22 mouse cellular contexts compared by ENCODE assay signal in the genomic region with DNA sequence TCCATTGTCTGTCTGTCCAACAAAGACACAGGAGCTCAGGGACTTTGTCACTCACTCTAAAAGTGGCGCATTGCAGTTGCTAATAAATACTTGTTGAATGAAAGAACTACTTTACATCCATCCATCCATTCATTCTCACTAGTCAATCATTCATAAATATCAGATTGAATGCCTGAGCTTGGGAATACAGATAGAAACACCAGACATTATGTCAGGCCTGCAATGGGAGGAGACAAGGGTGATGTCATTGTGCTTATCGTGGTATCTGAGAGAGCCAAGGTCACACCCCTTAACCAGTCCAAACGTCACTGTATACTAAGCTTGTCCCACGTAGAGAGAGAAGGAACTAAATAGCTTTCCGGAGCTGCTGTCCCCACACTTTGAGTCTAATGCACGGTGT. TPM values are rescaled to one million over a fixed set of nuclear protein-coding genes. Genes with fewer than 3 reads are reported as not detected.
DNase-seq lines count a peak whose midpoint lies in the region; ATAC-seq lines count a peak whose summit lies in the region.
"Had no signal": no experiment of that assay in that cellular context is flagged by ENCODE, and none has a peak within 500 bp of the region (broad histone marks: within the 10 kb centered on the region; RNA-seq: fewer than 3 reads in every experiment).

A gene (plus strand): TSS at position 301 of the 400 bp plus-strand sequence.

- no peaks in the 10 kb centered on the region for H3K36me3 ChIP-seq in hindbrain, embryonic 14.5 days (replicated peaks; ENCODE audit: control insufficient read depth, insufficient read depth)
- H3K36me3 ChIP-seq in hindbrain, embryonic 10.5 days: no peaks in the 10 kb centered on the region
- no peaks in the 10 kb centered on the region for H3K36me3 ChIP-seq in midbrain, embryonic 14.5 days (ENCODE audit: control insufficient read depth, insufficient read depth, low read length)
- no peaks in the 10 kb centered on the region for H3K36me3 ChIP-seq in midbrain, embryonic 11.5 days (ENCODE audit: control insufficient read depth, insufficient read depth, low read length)
- H3K36me3 ChIP-seq in neural tube, embryonic 15.5 days: no peaks in the 10 kb centered on the region
- H3K36me3 ChIP-seq: lung, embryonic 15.5 days; stomach, embryonic 15.5 days had no signal

- H3K4me1 ChIP-seq in hindbrain, embryonic 14.5 days (replicated peaks; ENCODE audit: control insufficient read depth, insufficient read depth, low read length): peaks cover 18% of the 10 kb centered on the region
- H3K4me1 ChIP-seq in hindbrain, embryonic 10.5 days (replicated peaks): peaks cover 25% of the 10 kb centered on the region
- peaks cover 23% of the 10 kb centered on the region for H3K4me1 ChIP-seq in midbrain, embryonic 14.5 days (ENCODE audit: control insufficient read depth, insufficient read depth, low read length)
- H3K4me1 ChIP-seq in midbrain, embryonic 11.5 days (ENCODE audit: control insufficient read depth, insufficient read depth, low read length): peaks cover 9% of the 10 kb centered on the region
- peaks cover 23% of the 10 kb centered on the region for H3K4me1 ChIP-seq in neural tube, embryonic 15.5 days
- H3K4me1 ChIP-seq: lung, embryonic 15.5 days had no signal

- H3K27me3 ChIP-seq in hindbrain, embryonic 14.5 days (ENCODE audit: control insufficient read depth, insufficient read depth, low read length): no peaks in the 10 kb centered on the region
- no peaks in the 10 kb centered on the region for H3K27me3 ChIP-seq in hindbrain, embryonic 10.5 days (ENCODE audit: insufficient read depth, poor library complexity, severe bottlenecking)
- no peaks in the 10 kb centered on the region for H3K27me3 ChIP-seq in midbrain, embryonic 14.5 days (ENCODE audit: control insufficient read depth, insufficient read depth, low read length)
- H3K27me3 ChIP-seq in midbrain, embryonic 11.5 days (ENCODE audit: control insufficient read depth, insufficient read depth, low read length): no peaks in the 10 kb centered on the region
- no peaks in the 10 kb centered on the region for H3K27me3 ChIP-seq in neural tube, embryonic 15.5 days (replicated peaks)
- H3K27me3 ChIP-seq: lung, embryonic 15.5 days had no signal

- no peak for ATAC-seq in hindbrain, embryonic 14.5 days (ENCODE audit: low FRiP score)
- no peak for ATAC-seq in midbrain, embryonic 14.5 days (ENCODE audit: low FRiP score, low TSS enrichment)
- no peak for ATAC-seq in midbrain, embryonic 11.5 days (ENCODE audit: low FRiP score)
- ATAC-seq in neural tube, embryonic 15.5 days (ENCODE audit: low FRiP score): no peak
- ATAC-seq: activated CD4-positive, CD25-positive, alpha-beta regulatory T cell, adult 4 months; CD4-positive, CD25-positive, alpha-beta regulatory T cell, adult 4 months had no signal

- no peak within 1 kb of the TSS for H3K9ac ChIP-seq in hindbrain, embryonic 14.5 days
- no peak within 1 kb of the TSS for H3K9ac ChIP-seq in midbrain, embryonic 14.5 days (replicated peaks; ENCODE audit: low read length)
- H3K9ac ChIP-seq in midbrain, embryonic 11.5 days (ENCODE audit: low read length): no peak within 1 kb of the TSS
- H3K9ac ChIP-seq in neural tube, embryonic 15.5 days (replicated peaks): no peak within 1 kb of the TSS
- H3K9ac ChIP-seq: lung, embryonic 15.5 days; stomach, embryonic 15.5 days had no signal

- no peak within 1 kb of the TSS for H3K4me3 ChIP-seq in hindbrain, embryonic 14.5 days (replicated peaks; ENCODE audit: low read length)
- H3K4me3 ChIP-seq in hindbrain, embryonic 10.5 days: no peak within 1 kb of the TSS
- H3K4me3 ChIP-seq in midbrain, embryonic 14.5 days (replicated peaks; ENCODE audit: low read depth, low read length): no peak within 1 kb of the TSS
- H3K4me3 ChIP-seq in midbrain, embryonic 11.5 days (ENCODE audit: low read depth, low read length): no peak within 1 kb of the TSS
- H3K4me3 ChIP-seq in neural tube, embryonic 15.5 days (replicated peaks): no peak within 1 kb of the TSS
- H3K4me3 ChIP-seq: lung, embryonic 15.5 days; stomach, embryonic 15.5 days had no signal

- DNase-seq in hindbrain, embryonic 14.5 days (ENCODE audit: low spot score): no peak
- no peak for DNase-seq in hindbrain, embryonic 10.5 days (ENCODE audit: low spot score)
- DNase-seq in midbrain, embryonic 14.5 days: no peak
- no peak for DNase-seq in midbrain, embryonic 11.5 days (ENCODE audit: low spot score, missing footprints)
- DNase-seq in layer of hippocampus, postnatal 25 days (ENCODE audit: extremely low spot score in 1 of 2, low spot score in 1 of 2): no peak
- DNase-seq in urinary bladder, postnatal 4 days (ENCODE audit: low spot score in 2 of 2): no peak
- DNase-seq in lung, postnatal 36 days: no peak
- DNase-seq: cerebellum, adult 11-12 months; heart, adult 18-20 months; heart, postnatal 14 days; kidney, adult 18-20 months; kidney, postnatal 36 days; retina, postnatal 1 day; thymus, postnatal 14 days had no signal

- WGBS in hindbrain, embryonic 14.5 days: 93% methylated on average over 6 of the region's 6 CpGs
- 93% methylated on average over 6 of the region's 6 CpGs for WGBS in hindbrain, embryonic 10.5 days
- WGBS in midbrain, embryonic 14.5 days: 92% methylated on average over 6 of the region's 6 CpGs
- 89% methylated on average over 6 of the region's 6 CpGs for WGBS in midbrain, embryonic 11.5 days
- WGBS in neural tube, embryonic 15.5 days: 91% methylated on average over 6 of the region's 6 CpGs

- no peak within 1 kb of the TSS for H3K4me2 ChIP-seq in hindbrain, embryonic 14.5 days (replicated peaks)
- no peak within 1 kb of the TSS for H3K4me2 ChIP-seq in midbrain, embryonic 14.5 days (ENCODE audit: low read length)
- no peak within 1 kb of the TSS for H3K4me2 ChIP-seq in midbrain, embryonic 11.5 days
- no peak within 1 kb of the TSS for H3K4me2 ChIP-seq in neural tube, embryonic 15.5 days
- H3K4me2 ChIP-seq: lung, embryonic 15.5 days; stomach, embryonic 15.5 days had no signal

- H3K27ac ChIP-seq in hindbrain, embryonic 14.5 days: no peak within 1 kb of the TSS
- no peak within 1 kb of the TSS for H3K27ac ChIP-seq in hindbrain, embryonic 10.5 days
- no peak within 1 kb of the TSS for H3K27ac ChIP-seq in midbrain, embryonic 14.5 days (replicated peaks; ENCODE audit: low read depth, low read length)
- H3K27ac ChIP-seq in midbrain, embryonic 11.5 days (ENCODE audit: low read depth, low read length): no peak within 1 kb of the TSS
- no peak within 1 kb of the TSS for H3K27ac ChIP-seq in neural tube, embryonic 15.5 days (replicated peaks)
- H3K27ac ChIP-seq: lung, embryonic 15.5 days; stomach, embryonic 15.5 days had no signal

- H3K9me3 ChIP-seq in hindbrain, embryonic 14.5 days (ENCODE audit: control insufficient read depth, low read length): no peaks in the 10 kb centered on the region
- 0 out of 2 replicates have a peak, but pooled peaks cover 7% of the 10 kb centered on the region for H3K9me3 ChIP-seq in hindbrain, embryonic 10.5 days
- H3K9me3 ChIP-seq in midbrain, embryonic 14.5 days (ENCODE audit: control insufficient read depth, low read length): no peaks in the 10 kb centered on the region
- H3K9me3 ChIP-seq in midbrain, embryonic 11.5 days (ENCODE audit: control insufficient read depth, low read length): no peaks in the 10 kb centered on the region
- H3K9me3 ChIP-seq in neural tube, embryonic 15.5 days (replicated peaks): no peaks in the 10 kb centered on the region
- H3K9me3 ChIP-seq: lung, embryonic 15.5 days; stomach, embryonic 15.5 days had no signal

RNA-seq across cellular contexts. Expression of the gene that starts here (rescaled TPM):
- polyA plus RNA-seq in hindbrain, embryonic 14.5 days (2014; fragmentation: Nextera tagmentation; extraction: Ambion mirVana): 10.2 and 13.2 TPM in 2 replicates
- 0.17 and 1.5 TPM in 2 replicates for polyA plus RNA-seq in hindbrain, embryonic 10.5 days (2016; fragmentation: Nextera tagmentation; extraction: Ambion mirVana)
- 12.2 and 47.6 TPM in 2 replicates for polyA plus RNA-seq in midbrain, embryonic 14.5 days (2014; fragmentation: Nextera tagmentation; extraction: Ambion mirVana)
- polyA plus RNA-seq in midbrain, embryonic 11.5 days (2014; fragmentation: Nextera tagmentation; extraction: Ambion mirVana): 1.0 and 1.4 TPM in 2 replicates
- total RNA-seq in layer of hippocampus, postnatal 25 days (2021): 100 to 1,000 TPM in 1 of 2 experiments, 10 to 100 TPM in 1; 98.3 to 111 TPM
- 13.0 and 18.4 TPM in 2 replicates for polyA plus RNA-seq in neural tube, embryonic 15.5 days (2015; fragmentation: Nextera tagmentation; extraction: Ambion mirVana)
- total RNA-seq: gastrocnemius, adult 18-20 months; heart, adult 18-20 months; heart, postnatal 14 days; megakaryocyte, adult 5-6 weeks had no signal
- polyA plus RNA-seq: activated CD4-positive, CD25-positive, alpha-beta regulatory T cell, adult 4 months; CD4-positive, CD25-positive, alpha-beta regulatory T cell, adult 4 months; liver, adult 2 months; lung, embryonic 15.5 days; stomach, embryonic 15.5 days had no signal
